Mouse (Mus musculus) hindbrain, embryonic 12.5 days (tissue): ENCODE results near the gene Prss57. TPM values are rescaled to one million over a fixed set of nuclear protein-coding genes. Genes with fewer than 3 reads are reported as not detected.

Experiments
- ATAC-seq: fragments of 200-750 bp; cut with Nextera tagmentation; 2 replicates; pipeline ENCODE4 v1.8.0; 2017; ENCODE audit warnings: moderate TSS enrichment; ENCODE audit not compliant: low FRiP score
- H3K27ac ChIP-seq: fragments of 300-500 bp; sonication (generic); 2 replicates; pipeline ENCODE4 v1.5.1; 2016; ENCODE audit warnings: mild to moderate bottlenecking
- H3K27me3 ChIP-seq: fragments of 300-500 bp; sonication (generic); 2 replicates; pipeline ENCODE4 v1.6.1; 2016; ENCODE audit warnings: mild to moderate bottlenecking
- H3K36me3 ChIP-seq: fragments of 300-500 bp; sonication (generic); 2 replicates; pipeline ENCODE4 v1.6.1; 2016; ENCODE audit warnings: mild to moderate bottlenecking
- H3K4me1 ChIP-seq: fragments of 300-500 bp; sonication (generic); 2 replicates; pipeline ENCODE4 v1.6.1; 2016
- H3K4me2 ChIP-seq: fragments of 300-500 bp; sonication (generic); replicated peaks from 2 replicates; pipeline ENCODE4 v1.6.1; 2016; ENCODE audit warnings: mild to moderate bottlenecking
- H3K4me3 ChIP-seq: fragments of 300-500 bp; sonication (generic); 2 replicates; pipeline ENCODE4 v1.5.1; 2016; ENCODE audit warnings: mild to moderate bottlenecking
- H3K9ac ChIP-seq: fragments of 300-500 bp; sonication (generic); 2 replicates; pipeline ENCODE4 v1.6.1; 2016; ENCODE audit warnings: mild to moderate bottlenecking, moderate library complexity
- H3K9me3 ChIP-seq: fragments of 300-500 bp; sonication (generic); replicated peaks from 2 replicates; pipeline ENCODE4 v1.6.1; 2016; ENCODE audit warnings: mild to moderate bottlenecking
- WGBS: fragments of 180-500 bp; shearing (Covaris S2); methylation state at CpG from one replicate; pipeline ENCODE4 v1.1.7; 2016; 5-methylcytosine and 5-hydroxymethylcytosine counted together
- polyA plus RNA-seq: library from polyadenylated mRNA; unstranded; fragments of >200 nt; fragmentation: Nextera tagmentation; extraction: Ambion mirVana; gene quantifications from 2 replicates; pipeline ENCODE4 v1.2.1, GENCODE M21; 2016

Prss57 gene
- polyA plus RNA-seq, 1 experiment from 2014 or later: 0.30 TPM

DNA sequence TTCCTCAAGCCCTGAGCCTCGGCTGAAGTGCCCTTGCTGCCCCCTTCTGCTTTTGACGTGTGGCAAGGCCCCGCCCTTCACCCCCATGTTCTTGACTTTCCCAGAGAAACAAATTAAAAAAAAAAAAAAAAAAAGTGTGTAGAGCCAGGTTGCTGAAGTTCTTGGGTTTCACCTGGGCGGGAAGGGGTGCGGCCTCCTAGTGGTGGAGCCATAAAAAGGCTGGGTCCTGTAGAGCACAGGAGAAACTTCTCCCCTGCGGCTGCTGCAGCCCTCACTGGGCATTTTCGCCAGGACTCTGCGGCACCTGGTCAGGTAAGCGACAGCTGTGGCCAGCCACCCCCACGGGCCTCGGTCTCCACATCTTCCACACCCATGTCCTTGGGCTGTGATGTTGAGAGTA lies 30.0 kb upstream of the Prss57 start, which contains the start of gene Misp:
Gene Misp (plus strand): TSS at position 208 of the 400 bp plus-strand sequence.
- 71% methylated on average over 11 of the region's 11 CpGs for WGBS
- Histone ChIP-seq H3K4me1 (peaks cover 24% of the 10 kb centered on the region), H3K9ac (no peak within 1 kb of the TSS), H3K9me3 (no peaks in the 10 kb centered on the region), H3K4me3 (no peak within 1 kb of the TSS), H3K36me3 (peaks cover 50% of the 10 kb centered on the region), H3K27ac (no peak within 1 kb of the TSS), H3K27me3 (no peaks in the 10 kb centered on the region; the same call in 1 of the 2 replicates), H3K4me2 (no peak within 1 kb of the TSS)
- no peak for ATAC-seq

GRCm38 (mm10) chr10:79820277-79820676 lies 29.5 kb upstream of the Prss57 start:
- Histone ChIP-seq H3K27me3 (no peaks in the 10 kb centered on the region; the same call in 1 of the 2 replicates), H3K9me3 (no peaks in the 10 kb centered on the region), H3K4me1 (peaks cover 24% of the 10 kb centered on the region), H3K9ac (no peak overlapping the region), H3K27ac (no peak overlapping the region), H3K4me2 (no peak overlapping the region), H3K36me3 (peaks cover 55% of the 10 kb centered on the region), H3K4me3 (no peak overlapping the region)
- no peak for ATAC-seq
- WGBS: 81% methylated on average over 8 of the region's 8 CpGs

DNA sequence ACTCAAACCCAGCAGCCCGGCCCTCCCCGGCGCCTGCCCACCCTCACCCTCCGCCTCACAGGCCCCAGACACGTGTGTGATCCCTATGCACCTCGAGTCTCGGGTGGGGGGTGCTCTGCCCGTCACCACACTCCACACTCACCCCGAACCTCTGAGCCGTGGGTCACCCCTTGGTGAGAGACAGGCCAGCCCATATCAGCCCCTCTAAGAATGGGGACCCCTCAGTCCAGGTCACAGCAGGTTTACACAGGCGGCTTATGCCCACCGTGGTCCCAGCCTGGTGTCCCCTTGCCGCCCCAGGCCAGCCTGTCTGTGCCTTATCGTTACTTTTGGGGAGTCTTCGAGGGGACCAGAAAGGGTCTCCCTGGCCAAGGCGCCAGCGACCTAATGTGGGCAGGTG lies 28.8 kb upstream of the Prss57 start:
- H3K4me3 ChIP-seq: no peak overlapping the region
- 92% methylated on average over 17 of the region's 17 CpGs for WGBS
- H3K4me2 ChIP-seq: no peak overlapping the region
- no peaks in the 10 kb centered on the region for H3K9me3 ChIP-seq
- H3K27ac ChIP-seq: no peak overlapping the region
- H3K36me3 ChIP-seq: peaks cover 59% of the 10 kb centered on the region
- ATAC-seq: no peak
- peaks cover 23% of the 10 kb centered on the region for H3K4me1 ChIP-seq
- H3K27me3 ChIP-seq: no peaks in the 10 kb centered on the region; the same call in 1 of the 2 replicates
- no peak overlapping the region for H3K9ac ChIP-seq

- no peak overlapping the region for H3K4me2 ChIP-seq
- no peak for ATAC-seq
- peaks cover 21% of the 10 kb centered on the region for H3K4me1 ChIP-seq
- H3K9me3 ChIP-seq: no peaks in the 10 kb centered on the region
- no peaks in the 10 kb centered on the region for H3K27me3 ChIP-seq
- H3K36me3 ChIP-seq: peaks cover 59% of the 10 kb centered on the region
- 73% methylated on average over 4 of the region's 4 CpGs for WGBS
- no peak overlapping the region for H3K4me3 ChIP-seq
- H3K27ac ChIP-seq: peak overlapping the region; percentile 26
- H3K9ac ChIP-seq: peak overlapping the region; percentile 27; the same call in 1 of the 2 replicates
Observed at GRCm38 (mm10) chr10:79818225-79818624, 27.5 kb upstream of the Prss57 start.

- no peak overlapping the region for H3K9ac ChIP-seq
- no peak for ATAC-seq
- no peak overlapping the region for H3K4me3 ChIP-seq
- 89% methylated on average over 2 of the region's 2 CpGs for WGBS
- no peaks in the 10 kb centered on the region for H3K27me3 ChIP-seq
- H3K4me1 ChIP-seq: peaks cover 11% of the 10 kb centered on the region
- peaks cover 67% of the 10 kb centered on the region for H3K36me3 ChIP-seq
- H3K9me3 ChIP-seq: no peaks in the 10 kb centered on the region
- H3K27ac ChIP-seq: no peak overlapping the region
- no peak overlapping the region for H3K4me2 ChIP-seq
Observed at GRCm38 (mm10) chr10:79817111-79817510, 26.4 kb upstream of the Prss57 start.

DNA sequence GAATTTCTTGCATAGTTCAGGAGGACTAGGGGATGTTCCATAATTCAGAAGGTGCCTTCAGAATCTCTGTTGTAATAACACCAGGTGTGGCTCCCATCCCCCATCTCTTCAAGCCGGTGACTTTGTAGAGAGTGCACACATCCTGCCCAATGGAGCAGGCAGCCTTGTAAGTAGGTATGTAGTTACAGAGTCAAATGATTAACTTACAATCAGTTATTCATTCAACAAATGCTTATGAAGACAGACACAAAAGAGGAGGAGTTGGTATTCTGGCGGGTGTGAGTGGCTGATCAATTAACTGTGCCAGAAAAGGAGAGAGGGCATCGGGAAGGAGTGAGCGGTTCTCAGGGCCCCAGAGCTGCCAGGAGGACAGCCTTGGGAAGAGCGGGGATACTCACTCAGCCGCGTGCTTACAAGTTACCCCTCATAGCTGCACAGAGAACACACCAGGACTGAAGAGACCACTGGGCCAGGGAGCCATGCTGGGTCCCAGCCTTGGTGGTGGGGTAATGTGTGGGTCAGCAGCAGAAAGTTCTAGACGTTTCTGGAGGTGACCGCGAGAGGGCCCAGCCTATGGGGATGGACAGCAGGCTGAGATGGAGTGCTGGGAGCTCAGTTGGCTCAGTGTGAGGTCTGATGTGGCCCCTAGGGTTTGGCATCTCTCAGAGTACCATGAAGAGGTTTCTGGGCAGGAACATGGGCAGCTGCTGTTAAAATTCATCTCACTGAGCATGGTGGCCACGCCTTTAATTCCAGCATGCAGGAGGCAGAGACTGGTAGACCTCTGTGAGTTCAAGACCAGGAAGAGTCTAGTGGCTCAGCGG lies 25.1 kb upstream of the Prss57 start:
- H3K27me3 ChIP-seq: no peaks in the 10 kb centered on the region
- no peaks in the 10 kb centered on the region for H3K9me3 ChIP-seq
- peaks cover 15% of the 10 kb centered on the region for H3K4me1 ChIP-seq
- no peak overlapping the region for H3K27ac ChIP-seq
- 83% methylated on average over 12 of the region's 12 CpGs for WGBS
- no peak overlapping the region for H3K4me3 ChIP-seq
- H3K36me3 ChIP-seq: peaks cover 68% of the 10 kb centered on the region
- no peak for ATAC-seq
- no peak overlapping the region for H3K4me2 ChIP-seq
- H3K9ac ChIP-seq: no peak overlapping the region

DNA sequence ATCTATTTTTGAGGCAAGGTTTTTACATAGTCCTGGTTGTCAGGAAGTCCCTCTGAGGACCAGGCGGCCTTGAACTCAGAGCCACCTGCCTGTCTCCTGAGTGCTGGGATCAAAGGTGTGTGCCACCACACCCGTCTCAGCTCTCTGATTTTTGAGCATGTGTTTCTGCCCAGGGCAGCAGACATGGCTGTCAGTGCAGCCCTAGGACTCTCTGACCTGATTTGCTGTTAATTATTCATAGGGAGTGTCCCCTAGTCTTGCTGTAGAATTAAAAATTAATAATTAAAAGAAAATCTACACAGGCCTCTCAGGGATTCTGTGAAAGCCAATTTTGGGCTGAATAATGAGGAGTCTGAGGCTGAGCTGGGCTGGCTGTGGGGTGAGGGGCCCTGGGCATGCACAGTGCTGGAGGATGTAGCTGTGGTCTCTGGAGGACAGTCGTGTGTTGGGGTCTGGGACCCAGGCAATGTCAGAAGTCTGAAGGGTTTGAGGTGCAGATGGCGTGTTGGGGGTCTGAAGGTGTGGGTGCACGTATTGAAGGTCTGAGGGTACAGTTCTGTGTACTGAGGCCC lies 23.6 kb upstream of the Prss57 start:
- no peak overlapping the region for H3K27ac ChIP-seq
- H3K4me3 ChIP-seq: no peak overlapping the region
- H3K9ac ChIP-seq: no peak overlapping the region
- no peaks in the 10 kb centered on the region for H3K9me3 ChIP-seq
- H3K27me3 ChIP-seq: no peaks in the 10 kb centered on the region
- peaks cover 70% of the 10 kb centered on the region for H3K36me3 ChIP-seq
- H3K4me2 ChIP-seq: no peak overlapping the region
- no peak for ATAC-seq
- peaks cover 15% of the 10 kb centered on the region for H3K4me1 ChIP-seq
- WGBS: 82% methylated on average over 5 of the region's 5 CpGs

DNA sequence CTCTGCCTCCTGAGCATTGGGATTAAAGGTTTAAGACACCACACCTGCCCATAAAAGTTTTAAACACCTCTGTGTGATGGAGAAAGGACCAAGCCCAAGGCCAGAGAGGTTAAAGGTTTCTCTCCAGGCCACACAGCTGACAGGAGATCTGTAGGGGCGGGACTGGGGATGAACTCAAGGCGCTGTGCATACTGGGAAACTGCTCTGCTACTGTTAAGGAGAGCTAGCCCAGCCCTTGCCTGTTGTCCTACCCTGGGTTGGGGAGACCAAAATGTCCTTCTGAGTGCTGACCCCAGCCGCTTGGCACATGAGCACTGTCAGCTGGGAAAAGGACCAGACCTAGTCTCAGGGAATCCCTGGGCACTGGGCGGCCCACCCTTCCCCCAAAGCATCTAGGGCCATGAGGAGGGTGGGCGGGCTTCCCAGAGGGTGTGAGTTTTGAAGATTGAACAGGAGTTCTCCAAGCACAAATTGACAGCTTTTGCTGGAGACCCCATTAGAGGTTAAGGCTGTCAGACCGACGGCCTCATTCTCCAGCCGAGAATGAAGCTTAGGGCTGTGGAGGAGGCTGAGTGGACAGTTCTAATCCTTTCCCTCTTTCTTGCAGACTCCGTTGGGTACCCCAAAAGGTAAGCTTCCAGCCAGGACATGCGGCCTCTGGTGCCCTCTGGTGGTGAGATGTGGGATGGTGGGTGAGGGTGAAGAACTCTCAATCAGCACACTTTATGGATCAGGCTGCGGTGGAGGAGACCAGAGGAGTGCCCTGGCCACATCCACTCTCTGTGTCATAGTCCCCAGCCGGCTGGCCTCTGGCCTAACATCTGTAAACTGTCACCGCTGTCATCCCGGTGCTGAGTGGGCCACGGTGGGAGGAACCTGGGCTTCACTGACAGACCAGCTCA lies 21.2 kb upstream of the Prss57 start:
- H3K36me3 ChIP-seq: peaks cover 72% of the 10 kb centered on the region
- H3K9me3 ChIP-seq: no peaks in the 10 kb centered on the region
- H3K4me3 ChIP-seq: no peak overlapping the region
- H3K4me1 ChIP-seq: peaks cover 15% of the 10 kb centered on the region
- no peak overlapping the region for H3K9ac ChIP-seq
- 0 out of 2 replicates have a peak, but pooled peaks have one; percentile 41 for ATAC-seq
- H3K27ac ChIP-seq: peak overlapping the region; percentile 40; the same call in 1 of the 2 replicates
- 30% methylated on average over 15 of the region's 15 CpGs for WGBS
- H3K4me2 ChIP-seq: no peak overlapping the region
- no peaks in the 10 kb centered on the region for H3K27me3 ChIP-seq

DNA sequence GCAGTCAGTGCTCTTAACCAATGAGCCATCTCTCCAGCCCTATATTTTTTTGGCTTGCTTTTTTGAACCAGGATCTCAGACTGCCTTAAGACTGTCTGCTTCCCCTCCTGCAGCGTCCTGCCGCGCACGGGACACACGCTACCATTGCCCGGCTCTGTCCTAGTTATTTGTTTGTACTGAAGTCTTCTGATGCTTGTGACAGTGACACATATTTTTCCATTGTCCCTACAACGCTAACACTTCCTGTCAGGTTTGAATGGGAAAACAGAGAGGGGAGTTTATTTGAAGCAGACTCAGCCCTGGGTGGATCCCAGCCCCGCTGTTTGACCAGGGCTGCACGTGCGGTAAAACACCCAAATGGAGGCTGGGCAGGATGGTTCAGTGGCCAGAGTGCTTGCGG lies 18.0 kb upstream of the Prss57 start:
- Histone ChIP-seq H3K9ac (no peak overlapping the region), H3K36me3 (peaks cover 53% of the 10 kb centered on the region), H3K4me1 (peaks cover 46% of the 10 kb centered on the region), H3K27ac (peak overlapping the region; percentile 81; the same call in 1 of the 2 replicates), H3K27me3 (no peaks in the 10 kb centered on the region), H3K4me2 (no peak overlapping the region), H3K9me3 (no peaks in the 10 kb centered on the region), H3K4me3 (no peak overlapping the region)
- WGBS: 88% methylated on average over 11 of the region's 11 CpGs
- ATAC-seq: no peak

GRCm38 (mm10) chr10:79807826-79808225 lies 17.1 kb upstream of the Prss57 start:
- H3K9me3 ChIP-seq: no peaks in the 10 kb centered on the region
- H3K4me1 ChIP-seq: peaks cover 55% of the 10 kb centered on the region
- peak overlapping the region; percentile 81 for H3K27ac ChIP-seq
- peaks cover 51% of the 10 kb centered on the region for H3K36me3 ChIP-seq
- no peaks in the 10 kb centered on the region for H3K27me3 ChIP-seq
- no peak for ATAC-seq
- H3K9ac ChIP-seq: no peak overlapping the region
- H3K4me2 ChIP-seq: no peak overlapping the region
- WGBS: 48% methylated on average over 11 of the region's 11 CpGs
- H3K4me3 ChIP-seq: no peak overlapping the region

- no peak overlapping the region for H3K9ac ChIP-seq
- 80% methylated on average over 10 of the region's 10 CpGs for WGBS
- H3K9me3 ChIP-seq: no peaks in the 10 kb centered on the region
- peak overlapping the region; percentile 81; the same call in 1 of the 2 replicates for H3K27ac ChIP-seq
- ATAC-seq: no peak
- no peak overlapping the region for H3K4me3 ChIP-seq
- peaks cover 45% of the 10 kb centered on the region for H3K36me3 ChIP-seq
- H3K4me1 ChIP-seq: peaks cover 63% of the 10 kb centered on the region
- no peaks in the 10 kb centered on the region for H3K27me3 ChIP-seq
- no peak overlapping the region for H3K4me2 ChIP-seq
Observed at GRCm38 (mm10) chr10:79806972-79807371, 16.2 kb upstream of the Prss57 start.

- Histone ChIP-seq H3K4me1 (peaks cover 66% of the 10 kb centered on the region), H3K27ac (peak overlapping the region; percentile 68)
- WGBS: 88% methylated on average over 9 of the region's 9 CpGs
Observed at GRCm38 (mm10) chr10:79806331-79806730, 15.6 kb upstream of the Prss57 start.

More at GRCm38 (mm10) chr10:79806331-79806730, 15.6 kb upstream of the Prss57 start:
- Histone ChIP-seq H3K9me3 (no peaks in the 10 kb centered on the region), H3K4me3 (no peak overlapping the region), H3K27me3 (no peaks in the 10 kb centered on the region), H3K9ac (no peak overlapping the region; the same call in 1 of the 2 replicates), H3K4me2 (no peak overlapping the region), H3K36me3 (peaks cover 44% of the 10 kb centered on the region)
- ATAC-seq: no peak
